Comparison of ENCODE assay signal across 7 mouse cellular contexts in the genomic region with DNA sequence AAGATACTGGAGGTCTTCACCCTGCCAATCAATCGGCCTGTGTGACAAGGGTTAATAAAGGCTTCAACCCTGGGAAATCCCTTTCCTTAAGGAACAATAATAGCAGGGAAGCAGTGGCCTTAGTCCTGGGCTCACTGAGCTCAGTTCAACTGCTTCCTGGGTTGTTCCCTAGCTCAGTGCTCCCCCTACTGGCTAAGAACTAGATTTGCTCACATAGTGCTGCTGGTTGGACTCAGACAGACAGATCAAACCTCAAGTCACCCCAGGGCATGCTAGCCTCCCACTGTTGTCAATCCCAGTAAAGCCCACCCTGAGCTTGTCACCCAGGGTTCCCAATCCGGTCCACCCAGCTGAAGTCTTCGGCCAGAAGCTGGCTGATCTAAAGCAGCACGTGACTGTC.
DNase-seq lines count a peak whose midpoint lies in the region; ATAC-seq and TF ChIP-seq lines count a peak whose summit lies in the region.

No protein-coding gene starts in this region.

- no peak overlapping the region for H3K9ac ChIP-seq in forebrain, postnatal 0 days
- H3K9ac ChIP-seq in intestine, postnatal 0 days (ENCODE audit: low read depth, low read length) = no peak overlapping the region

- no peak overlapping the region for H3K27ac ChIP-seq in forebrain, postnatal 0 days (ENCODE audit: low read depth, low read length)
- H3K27ac ChIP-seq in intestine, postnatal 0 days (ENCODE audit: low read depth, low read length) = no peak overlapping the region
- no peak overlapping the region for H3K27ac ChIP-seq in small intestine, adult 2 months (ENCODE audit: insufficient read depth, low read depth, low read length)

- H3K4me1 ChIP-seq in forebrain, postnatal 0 days (ENCODE audit: insufficient read depth) = no peaks in the 10 kb centered on the region
- H3K4me1 ChIP-seq in intestine, postnatal 0 days (replicated peaks; ENCODE audit: control insufficient read depth, insufficient read depth, low read length) = no peaks in the 10 kb centered on the region
- no peaks in the 10 kb centered on the region for H3K4me1 ChIP-seq in small intestine, adult 2 months (ENCODE audit: control insufficient read depth, insufficient read depth, insufficient read length, low read length)

- DNase-seq in 3T3-L1 (ENCODE audit: low read depth, low spot score) (peak; percentile 87), ES-CJ7 (ENCODE audit: low read depth, low spot score) (peak; percentile 84)
- peak; percentile 66 to 73 for DNase-seq in cerebellum, adult 18-20 months
- DNase-seq in forebrain, postnatal 0 days = peak; percentile 79
- DNase-seq in lung, postnatal 10 days = peak; percentile 59

- H3K27me3 ChIP-seq in forebrain, postnatal 0 days (ENCODE audit: insufficient read depth, low read length) = no peaks in the 10 kb centered on the region
- H3K27me3 ChIP-seq in intestine, postnatal 0 days (replicated peaks; ENCODE audit: control insufficient read depth, insufficient read depth, low read length) = no peaks in the 10 kb centered on the region
- H3K27me3 ChIP-seq in small intestine, adult 2 months (ENCODE audit: control insufficient read depth, insufficient read depth, low read length) = no peaks in the 10 kb centered on the region

- peaks cover 9% of the 10 kb centered on the region; the same call in 1 of the 2 replicates for H3K36me3 ChIP-seq in forebrain, postnatal 0 days (ENCODE audit: insufficient read depth)
- no peaks in the 10 kb centered on the region for H3K36me3 ChIP-seq in intestine, postnatal 0 days (ENCODE audit: control insufficient read depth, insufficient read depth)
- no peaks in the 10 kb centered on the region for H3K36me3 ChIP-seq in small intestine, adult 2 months (ENCODE audit: control insufficient read depth, insufficient read depth, low read length)

- TF ChIP-seq CTCF in forebrain, postnatal 0 days (IDR thresholded peaks at IDR 0.05; ENCODE audit: low read depth) = peak; percentile 95
- TF ChIP-seq CTCF in intestine, postnatal 0 days (IDR thresholded peaks at IDR 0.05; ENCODE audit: low read depth) = peak; percentile 95
- TF ChIP-seq CTCF in small intestine, adult 2 months (IDR thresholded peaks at IDR 0.05; ENCODE audit: extremely low read depth, insufficient read length, insufficient replicate concordance, low read depth, low read length) = peak; percentile 71; the same call in 1 of the 2 replicates

- no peak overlapping the region for H3K4me2 ChIP-seq in forebrain, postnatal 0 days (ENCODE audit: low read depth)
- no peak overlapping the region for H3K4me2 ChIP-seq in intestine, postnatal 0 days (replicated peaks; ENCODE audit: low read depth)

- no peak overlapping the region for H3K4me3 ChIP-seq in forebrain, postnatal 0 days (ENCODE audit: low read depth, low read length)
- H3K4me3 ChIP-seq in intestine, postnatal 0 days (ENCODE audit: low read depth, low read length) = no peak overlapping the region
- H3K4me3 ChIP-seq in small intestine, adult 2 months (ENCODE audit: low read depth, low read length) = no peak overlapping the region

- no peak for TF ChIP-seq POLR2A in small intestine, adult 2 months (IDR thresholded peaks at IDR 0.05; ENCODE audit: low read depth, low read length)

- no peaks in the 10 kb centered on the region for H3K9me3 ChIP-seq in forebrain, postnatal 0 days (ENCODE audit: low read length)
- H3K9me3 ChIP-seq in intestine, postnatal 0 days (ENCODE audit: control insufficient read depth) = no peaks in the 10 kb centered on the region

- 38% methylated on average over 4 of the region's 4 CpGs for WGBS in forebrain, postnatal 0 days
- WGBS in intestine, postnatal 0 days = 51% methylated on average over 4 of the region's 4 CpGs
- WGBS in small intestine, adult 2 months = 40% methylated on average over 4 of the region's 4 CpGs

- peak; percentile 88 for ATAC-seq in forebrain, postnatal 0 days
- ATAC-seq in intestine, postnatal 0 days = peak; percentile 57; the same call in 1 of the 2 replicates
